Comparison of ENCODE assay signal across 10 mouse cellular contexts in genomic region chr6:146664116-146664515, GRCm38 (mm10). TPM values are rescaled to one million over a fixed set of nuclear protein-coding genes. Genes with fewer than 3 reads are reported as not detected.
DNase-seq lines count a peak whose midpoint lies in the region; ATAC-seq and TF ChIP-seq lines count a peak whose summit lies in the region.
"Had no signal": no experiment of that assay in that cellular context is flagged by ENCODE, and none has a peak within 500 bp of the region (broad histone marks: within the 10 kb centered on the region; RNA-seq: fewer than 3 reads in every experiment).

No protein-coding gene starts in this region.

- WGBS in kidney, adult 2 months = 46% methylated on average over 5 of the region's 5 CpGs
- 72% methylated on average over 5 of the region's 5 CpGs for WGBS in kidney, embryonic 14.5 days
- WGBS in heart, embryonic 15.5 days = 33% methylated on average over 5 of the region's 5 CpGs

- no peaks in the 10 kb centered on the region for H3K9me3 ChIP-seq in kidney, embryonic 14.5 days (ENCODE audit: control insufficient read depth, low read length)
- no peaks in the 10 kb centered on the region for H3K9me3 ChIP-seq in heart, embryonic 15.5 days (replicated peaks)
- H3K9me3 ChIP-seq: neural tube, embryonic 15.5 days had no signal

- H3K27me3 ChIP-seq in kidney, adult 2 months (replicated peaks; ENCODE audit: control insufficient read depth, insufficient read depth, low read length) = no peaks in the 10 kb centered on the region
- H3K27me3 ChIP-seq in kidney, embryonic 14.5 days (ENCODE audit: control insufficient read depth, insufficient read depth, low read length) = no peaks in the 10 kb centered on the region
- no peaks in the 10 kb centered on the region for H3K27me3 ChIP-seq in heart, embryonic 15.5 days
- H3K27me3 ChIP-seq: CH12.LX; neural tube, embryonic 15.5 days had no signal

- H3K36me3 ChIP-seq in kidney, adult 2 months (ENCODE audit: control insufficient read depth, insufficient read depth, low read length) = no peaks in the 10 kb centered on the region
- no peaks in the 10 kb centered on the region for H3K36me3 ChIP-seq in kidney, embryonic 14.5 days (ENCODE audit: control insufficient read depth, insufficient read depth, low read length)
- no peaks in the 10 kb centered on the region for H3K36me3 ChIP-seq in heart, embryonic 15.5 days
- H3K36me3 ChIP-seq: neural tube, embryonic 15.5 days had no signal

- H3K27ac ChIP-seq in kidney, adult 2 months (ENCODE audit: insufficient read depth, low read depth, low read length) = no peak overlapping the region
- H3K27ac ChIP-seq in kidney, embryonic 14.5 days (ENCODE audit: low read depth, low read length) = no peak overlapping the region
- H3K27ac ChIP-seq in heart, embryonic 15.5 days = peak overlapping the region; percentile 78
- H3K27ac ChIP-seq: liver, embryonic 14.5 days; neural tube, embryonic 15.5 days had no signal

- DNase-seq in kidney, adult 2 months = peak; percentile 87
- peak; percentile 43 for DNase-seq in adrenal gland, adult 8-10 months
- peak; percentile 67 for DNase-seq in testis, postnatal 10 days (ENCODE audit: low spot score)
- DNase-seq in layer of hippocampus, postnatal 10 days (ENCODE audit: low spot score in 2 of 2) = no peak
- no peak for DNase-seq in left cerebral cortex, adult 18-20 months (ENCODE audit: low spot score in 2 of 2)

- TF ChIP-seq CTCF in kidney, adult 2 months (conservative IDR thresholded peaks at IDR 0.05; ENCODE audit: insufficient read depth, insufficient read length, low read depth, low read length) = no peak

- no peak overlapping the region for H3K4me3 ChIP-seq in kidney, adult 2 months (ENCODE audit: insufficient read depth, low read depth, low read length)
- no peak overlapping the region for H3K4me3 ChIP-seq in kidney, embryonic 14.5 days (ENCODE audit: low read length)
- no peak overlapping the region for H3K4me3 ChIP-seq in heart, embryonic 15.5 days
- H3K4me3 ChIP-seq: neural tube, embryonic 15.5 days had no signal

- ATAC-seq in kidney, embryonic 14.5 days (ENCODE audit: low FRiP score, low TSS enrichment) = no peak
- peak; percentile 51; the same call in 1 of the 2 replicates for ATAC-seq in heart, embryonic 15.5 days (replicated peaks; ENCODE audit: insufficient number of reproducible peaks, insufficient read depth, low FRiP score, low read depth)

- no peak overlapping the region for H3K9ac ChIP-seq in kidney, embryonic 14.5 days (ENCODE audit: low read depth, low read length)
- no peak overlapping the region for H3K9ac ChIP-seq in heart, embryonic 15.5 days
- H3K9ac ChIP-seq: liver, embryonic 14.5 days; neural tube, embryonic 15.5 days had no signal

- H3K4me2 ChIP-seq in kidney, embryonic 14.5 days (replicated peaks; ENCODE audit: low read depth, low read length) = no peak overlapping the region
- no peak overlapping the region for H3K4me2 ChIP-seq in heart, embryonic 15.5 days
- H3K4me2 ChIP-seq: neural tube, embryonic 15.5 days had no signal

- TF ChIP-seq POLR2A in kidney, adult 2 months (IDR thresholded peaks at IDR 0.05; ENCODE audit: low read depth, low read length) = no peak

- no peaks in the 10 kb centered on the region; the same call in 1 of the 2 replicates for H3K4me1 ChIP-seq in kidney, adult 2 months (ENCODE audit: control insufficient read depth, insufficient read depth, low read length)
- H3K4me1 ChIP-seq in kidney, embryonic 14.5 days (ENCODE audit: control insufficient read depth, insufficient read depth, low read length) = no peaks in the 10 kb centered on the region
- H3K4me1 ChIP-seq in heart, embryonic 15.5 days (replicated peaks) = peaks cover 27% of the 10 kb centered on the region
- H3K4me1 ChIP-seq: neural tube, embryonic 15.5 days had no signal

RNA-seq across cellular contexts. Expression of gene Tm7sf3, which starts 21.5 kb away (rescaled TPM):
- polyA plus RNA-seq in kidney, adult 2 months (2012; rRNA removed) = 32.9 and 34.8 TPM in 2 replicates
- 20.3 and 37.4 TPM in 2 replicates for polyA plus RNA-seq in kidney, embryonic 14.5 days (2014; fragmentation: Nextera tagmentation; extraction: Ambion mirVana)
- 10 to 100 TPM; 46.1 to 69.9 (median 58.5) TPM for total RNA-seq in adrenal gland, adult 8-10 months (2022)
- 32.8 and 38.6 TPM in 2 replicates for polyA plus RNA-seq in heart, embryonic 15.5 days (2015; fragmentation: Nextera tagmentation; extraction: Ambion mirVana)
- 10 to 100 TPM; 38.8 to 42.2 TPM for total RNA-seq in layer of hippocampus, postnatal 10 days (2021)
- total RNA-seq in left cerebral cortex, adult 18-20 months (2021) = 10 to 100 TPM; 27.2 to 27.5 TPM

RNA-seq across cellular contexts. Expression of gene Med21, which starts 21.8 kb away (rescaled TPM):
- 45.4 and 59.9 TPM in 2 replicates for polyA plus RNA-seq in kidney, adult 2 months (2012; rRNA removed)
- polyA plus RNA-seq in kidney, embryonic 14.5 days (2014; fragmentation: Nextera tagmentation; extraction: Ambion mirVana) = 143 and 185 TPM in 2 replicates
- total RNA-seq in adrenal gland, adult 8-10 months (2022) = 10 to 100 TPM; 59.0 to 79.5 (median 69.0) TPM
- 135 and 140 TPM in 2 replicates for polyA plus RNA-seq in heart, embryonic 15.5 days (2015; fragmentation: Nextera tagmentation; extraction: Ambion mirVana)
- total RNA-seq in layer of hippocampus, postnatal 10 days (2021) = 10 to 100 TPM; 41.1 to 46.1 TPM
- total RNA-seq in left cerebral cortex, adult 18-20 months (2021) = 10 to 100 TPM; 49.2 to 49.5 TPM

Comparison
In these comparisons a context has a peak if more than half of its experiments do, and no peak if none do; other contexts are left out.
1. DNase-seq: peak in kidney, adult 2 months (single experiment), adrenal gland, adult 8-10 months (single experiment) and testis, postnatal 10 days (single experiment); none in layer of hippocampus, postnatal 10 days (0 of 2) and left cerebral cortex, adult 18-20 months (0 of 2).